Mouse (Mus musculus): ENCODE results near the gene Hormad1.
A peak's percentile ranks its signal among the peaks of the same experiment; 100 is the strongest.

Hormad1 gene

GRCm38 (mm10) chr3:95636072-95636471 is 76.6 kb downstream of the Hormad1 start:
- DNase-seq (ENCODE audit: low read depth, low spot score): peak; percentile 92

All from R1 (cell line).